Mouse (Mus musculus): ENCODE results near the gene Usp15. TPM values are rescaled to one million over a fixed set of nuclear protein-coding genes. Genes with fewer than 3 reads are reported as not detected.

The Usp15 gene
- total and polyA plus RNA-seq, 3 experiments: 65.4 to 124 (median 113) TPM

GRCm38 (mm10) chr10:123198183-123198582, 1.4 kb upstream of the Usp15 start:
- H3K79me2 ChIP-seq (replicated peaks; ENCODE audit: control insufficient read depth, extremely low read depth, insufficient read depth, poor library complexity, severe bottlenecking): peaks cover 27% of the 10 kb centered on the region
- no peak overlapping the region for H3K4me2 ChIP-seq (ENCODE audit: insufficient read depth, low read depth, poor library complexity, severe bottlenecking)
- no peak overlapping the region for H3K9ac ChIP-seq (ENCODE audit: insufficient read depth, low read depth)
- DNase-seq (ENCODE audit: extremely low read depth): no peak
- H3K27me3 ChIP-seq (replicated peaks): no peaks in the 10 kb centered on the region
- H3K4me1 ChIP-seq (ENCODE audit: control insufficient read depth in 1 of 2, insufficient read depth in 2 of 2): peaks cover 5 to 17% of the 10 kb centered on the region in 2 experiments; a peak in 3 of 4 replicates
- in situ Hi-C loops (cut with MboI; ENCODE audit: low pct_ligation_motif_present, low pct_unique_long_range_greater_than_20kb, low sequenced_read_pairs) (no loop called here), dilution Hi-C loops (cut with MboI; ENCODE audit: extremely low pct_ligation_motif_present, extremely low pct_unique_long_range_greater_than_20kb, low sequenced_read_pairs) (no loop called here)
- H3K4me3 ChIP-seq (replicated peaks in 1 of 3; ENCODE audit: low read depth in 2 of 3, low read length in 2 of 3, poor library complexity in 1 of 3): no peak overlapping the region
- no peaks in the 10 kb centered on the region for H3K36me3 ChIP-seq (replicated peaks in 1 of 2; ENCODE audit: control insufficient read depth in 1 of 2, insufficient read depth in 1 of 2, low read length in 1 of 2)
- no peaks in the 10 kb centered on the region for H3K9me3 ChIP-seq (replicated peaks; ENCODE audit: low read length)
- TF ChIP-seq RCOR1 (conservative IDR thresholded peaks at IDR 0.05; ENCODE audit: low read depth, low read length) (no peak), ZKSCAN1 (IDR thresholded peaks at IDR 0.05; ENCODE audit: borderline replicate concordance, low read depth, low read length) (no peak), ELF1 (IDR thresholded peaks at IDR 0.05; ENCODE audit: low read depth, low read length) (no peak), ZNF384 (IDR thresholded peaks at IDR 0.05; ENCODE audit: low read depth, low read length) (no peak), E2F4 (IDR thresholded peaks at IDR 0.05; ENCODE audit: insufficient replicate concordance, low read depth, low read length) (no peak), POLR2AphosphoS2 (IDR thresholded peaks at IDR 0.05; ENCODE audit: low read depth, low read length) (no peak), ZC3H11A (IDR thresholded peaks at IDR 0.05; ENCODE audit: low read depth, low read length) (no peak), CHD2 (IDR thresholded peaks at IDR 0.05; ENCODE audit: low read length) (no peak), PAX5 (IDR thresholded peaks at IDR 0.05; ENCODE audit: low read length) (no peak), IRF4 (IDR thresholded peaks at IDR 0.05; ENCODE audit: low read depth, low read length) (no peak)
- H3K27ac ChIP-seq (ENCODE audit: insufficient read depth, low read depth): no peak overlapping the region

DNA sequence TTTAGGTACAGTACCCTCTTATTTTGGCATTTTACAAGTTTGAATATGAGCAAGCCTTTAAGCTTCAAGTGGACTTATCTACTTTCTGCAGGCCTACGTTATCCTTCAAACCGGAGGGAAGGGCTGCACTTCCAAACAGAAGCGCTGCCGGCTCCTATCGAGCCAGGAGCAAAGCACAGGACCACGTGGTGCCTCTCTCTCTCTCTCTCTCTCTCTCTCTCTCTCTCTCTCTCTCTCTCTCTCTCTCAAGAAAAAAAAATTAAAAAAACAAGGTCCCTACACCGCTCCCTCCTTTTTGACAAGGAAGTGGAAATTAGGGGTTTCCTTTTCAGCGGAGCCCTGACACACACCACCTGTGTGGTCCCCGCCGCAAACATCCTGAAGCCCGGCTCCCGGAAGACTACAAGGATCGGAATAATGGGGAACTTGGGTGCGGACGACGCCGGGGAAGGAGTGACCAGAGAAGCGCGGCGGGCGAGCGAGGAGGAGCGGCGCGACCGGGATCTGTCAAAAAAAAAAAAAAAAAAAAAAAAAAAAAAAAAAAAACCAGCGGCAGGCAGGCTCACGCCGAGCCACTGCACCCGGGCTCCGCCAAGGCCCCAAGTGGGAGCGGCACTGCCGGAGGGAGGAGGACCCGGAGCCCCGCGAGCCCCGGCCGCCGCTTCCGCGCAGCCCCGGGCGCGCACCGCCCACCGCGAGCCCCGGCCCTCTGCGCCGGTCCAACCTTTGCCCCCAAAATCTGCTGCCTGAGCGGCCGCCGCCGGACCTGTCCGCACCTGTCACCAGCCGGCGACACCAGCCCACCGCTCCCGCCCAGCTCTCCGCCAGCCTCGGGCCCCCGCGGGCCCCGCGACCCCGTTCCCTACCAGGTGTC, 597 bp downstream of the Usp15 start:
- Histone ChIP-seq H3K36me3 (replicated peaks in 1 of 2; ENCODE audit: control insufficient read depth in 1 of 2, insufficient read depth in 1 of 2, low read length in 1 of 2) (peaks cover 0 to 4% of the 10 kb centered on the region in 2 experiments), H3K4me2 (ENCODE audit: insufficient read depth, low read depth, poor library complexity, severe bottlenecking) (peak overlapping the region; percentile 97), H3K27me3 (replicated peaks) (no peaks in the 10 kb centered on the region), H3K9me3 (replicated peaks; ENCODE audit: low read length) (no peaks in the 10 kb centered on the region), H3K4me1 (ENCODE audit: control insufficient read depth in 1 of 2, insufficient read depth in 2 of 2) (peaks cover 5 to 35% of the 10 kb centered on the region in 2 experiments; a peak in 3 of 4 replicates), H3K27ac (ENCODE audit: insufficient read depth, low read depth) (peak overlapping the region; percentile 66), H3K9ac (ENCODE audit: insufficient read depth, low read depth) (peak overlapping the region; percentile 85), H3K79me2 (replicated peaks; ENCODE audit: control insufficient read depth, extremely low read depth, insufficient read depth, poor library complexity, severe bottlenecking) (peaks cover 43% of the 10 kb centered on the region), H3K4me3 (replicated peaks in 1 of 3; ENCODE audit: low read depth in 2 of 3, low read length in 2 of 3, poor library complexity in 1 of 3) (peak overlapping the region; percentile 79 to 97 (median 88))
- peak; percentile 95 for TF ChIP-seq ZNF384 (IDR thresholded peaks at IDR 0.05; ENCODE audit: low read depth, low read length)
- TF ChIP-seq SIN3A (IDR thresholded peaks at IDR 0.05; ENCODE audit: low read length): peak; percentile 81; the same call in 1 of the 2 replicates
- TF ChIP-seq ZC3H11A (IDR thresholded peaks at IDR 0.05; ENCODE audit: low read depth, low read length): no peak
- no peak for TF ChIP-seq TCF12 (IDR thresholded peaks at IDR 0.05; ENCODE audit: low read depth, low read length)
- peak; percentile 97 for TF ChIP-seq MXI1 (IDR thresholded peaks at IDR 0.05; ENCODE audit: low read depth, low read length)
- peak; percentile 58 for TF ChIP-seq USF1 (IDR thresholded peaks at IDR 0.05; ENCODE audit: low read depth, low read length)
- TF ChIP-seq USF2 (conservative IDR thresholded peaks at IDR 0.05; ENCODE audit: low read depth, low read length): 0 out of 2 replicates have a peak, but pooled peaks have one; percentile 11
- peak; percentile 88 for TF ChIP-seq MAX (IDR thresholded peaks at IDR 0.05; ENCODE audit: low read length)
- 0 out of 2 replicates have a peak, but pooled peaks have one; percentile 47 for TF ChIP-seq UBTF (IDR thresholded peaks at IDR 0.05; ENCODE audit: low read depth, low read length)
- peak; percentile 92 for TF ChIP-seq MYC (IDR thresholded peaks at IDR 0.05; ENCODE audit: low read depth, low read length)
- dilution Hi-C loops (cut with MboI; ENCODE audit: extremely low pct_ligation_motif_present, extremely low pct_unique_long_range_greater_than_20kb, low sequenced_read_pairs): no loop called here
- in situ Hi-C loops (cut with MboI; ENCODE audit: low pct_ligation_motif_present, low pct_unique_long_range_greater_than_20kb, low sequenced_read_pairs): no loop called here
- DNase-seq (ENCODE audit: extremely low read depth): no peak

All from CH12.LX (cell line).